Mouse (Mus musculus) urinary bladder, adult 18-20 months (tissue): ENCODE data around the gene Cnksr1.

ENCODE experiments used
- DNase-seq, 2 experiments: peaks; one replicate each; pipeline ENCODE4 v3.0.0; 2022; ENCODE audit warnings: low spot score in 2 of 2, mixed read lengths in 2 of 2

Gene Cnksr1

DNA sequence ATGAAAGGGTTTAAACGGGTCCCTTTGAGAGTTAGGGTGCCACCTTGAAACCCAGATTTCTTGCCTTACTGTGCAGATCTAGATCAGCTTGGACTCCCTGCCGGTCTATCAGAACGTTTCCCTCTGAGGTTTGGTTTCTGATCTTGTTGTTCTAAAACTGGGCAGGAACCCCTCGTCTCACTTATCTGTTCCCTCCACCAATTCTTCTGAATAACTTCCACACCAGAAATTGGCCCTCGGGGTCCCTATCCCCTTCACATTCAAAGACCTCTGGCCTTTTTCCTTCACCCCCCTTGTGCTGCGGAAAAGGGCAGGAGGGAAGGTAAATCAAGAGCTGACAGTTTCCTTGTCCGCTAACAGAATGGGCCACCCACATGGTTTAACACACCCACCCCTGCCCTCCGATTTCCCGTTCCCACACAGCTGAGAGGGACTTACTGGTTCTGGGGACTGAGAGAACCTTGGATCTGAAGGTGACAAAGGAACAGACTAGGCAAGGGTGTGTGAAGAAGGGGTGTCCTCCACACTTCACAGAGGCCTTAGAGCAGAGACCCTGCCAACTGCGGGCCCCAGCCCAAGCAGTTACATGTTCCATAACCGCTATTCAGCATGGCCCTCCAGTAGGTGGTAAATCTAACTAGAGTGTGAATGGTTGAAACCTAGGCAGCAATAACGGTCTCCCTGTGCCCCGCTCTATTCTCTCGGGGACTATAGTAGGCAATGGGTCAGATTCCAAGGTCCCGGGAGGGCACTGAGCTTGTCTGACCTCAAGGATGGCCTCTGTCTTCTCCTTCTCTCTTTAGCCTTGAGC lies 14.9 kb upstream of the Cnksr1 start:
- no peak for DNase-seq

DNA sequence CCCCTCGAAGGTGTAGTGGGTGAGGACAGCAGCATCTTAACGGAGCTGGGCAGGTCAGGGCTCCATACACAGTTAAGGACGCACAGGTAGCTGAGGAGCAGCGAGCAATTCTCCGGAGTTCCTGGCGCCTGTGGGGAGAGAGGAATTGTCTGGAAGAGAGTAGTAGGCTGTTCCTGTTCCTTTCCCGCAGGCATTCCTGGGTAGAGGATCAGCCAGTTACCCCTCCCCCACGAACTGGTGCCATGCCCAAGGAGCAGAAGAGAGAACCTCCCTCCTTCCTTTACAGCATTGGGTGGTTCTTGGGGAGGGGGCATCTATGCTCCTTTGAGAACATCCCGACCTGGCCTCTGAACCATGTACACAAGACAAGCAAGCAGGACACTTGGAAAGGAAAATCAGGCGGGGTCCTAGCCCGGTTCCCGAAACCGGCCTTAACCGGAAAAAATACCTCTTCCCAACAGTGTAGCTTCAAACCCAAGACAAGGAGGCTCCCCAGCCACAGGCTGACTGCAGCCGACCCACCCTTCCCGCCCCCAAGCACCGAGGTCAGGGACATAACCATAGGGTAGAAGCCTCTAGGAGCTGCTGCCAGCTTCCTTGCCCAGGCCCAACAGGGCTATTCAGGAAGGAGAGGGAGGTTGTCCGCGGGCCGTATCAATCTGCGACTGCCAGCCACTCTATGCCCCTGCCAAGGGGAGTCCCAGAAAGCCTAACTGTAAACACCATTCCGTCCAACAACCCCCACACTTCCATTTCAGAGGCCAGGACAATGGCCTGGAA lies 14.1 kb upstream of the Cnksr1 start:
- no peak for DNase-seq

DNA sequence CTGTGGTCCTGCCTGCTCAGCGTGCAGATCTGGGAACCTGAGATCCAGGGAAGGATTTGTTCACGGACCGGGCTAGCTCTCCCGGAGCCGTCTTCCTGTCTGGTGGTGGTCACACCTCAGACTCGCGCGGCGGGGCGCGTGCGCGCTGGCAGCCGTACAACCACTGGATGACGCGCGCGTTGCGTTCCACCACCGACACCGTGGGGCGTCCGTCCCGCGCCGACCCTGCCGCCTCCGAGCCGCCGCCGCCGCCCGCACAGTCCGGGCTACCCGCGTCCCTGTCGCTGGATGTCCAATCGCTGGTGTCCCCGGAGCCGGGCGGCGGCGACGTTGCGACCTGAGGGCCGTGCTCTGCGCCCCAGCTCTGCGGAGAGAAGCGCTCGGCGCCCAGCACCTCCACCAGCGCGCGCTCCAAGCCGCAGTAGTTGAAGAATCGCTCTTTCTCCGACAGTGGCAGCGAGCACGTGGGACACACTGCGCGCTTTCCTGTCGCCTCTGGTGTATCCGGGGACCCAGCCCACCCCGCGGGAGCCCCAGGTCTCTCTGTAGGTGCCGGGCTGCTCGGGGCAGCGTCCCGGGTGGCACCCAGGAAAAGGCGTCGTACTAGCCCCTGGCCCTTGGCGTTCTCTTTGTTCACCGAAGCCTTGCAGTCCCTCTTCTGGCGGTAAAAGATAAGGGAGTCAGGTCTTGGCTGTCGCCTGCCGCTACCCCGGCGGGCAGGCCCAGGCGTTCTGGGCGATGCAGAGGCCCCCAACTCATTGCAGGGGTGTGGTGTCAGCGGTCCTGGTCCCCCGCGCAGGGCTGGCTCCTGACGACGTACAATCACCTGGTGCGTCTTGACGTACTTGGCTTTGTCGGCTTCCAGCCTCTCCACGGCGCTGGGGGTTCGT lies 13.3 kb upstream of the Cnksr1 start:
- DNase-seq = peak in 1 of 2 experiments; percentile 27

DNA sequence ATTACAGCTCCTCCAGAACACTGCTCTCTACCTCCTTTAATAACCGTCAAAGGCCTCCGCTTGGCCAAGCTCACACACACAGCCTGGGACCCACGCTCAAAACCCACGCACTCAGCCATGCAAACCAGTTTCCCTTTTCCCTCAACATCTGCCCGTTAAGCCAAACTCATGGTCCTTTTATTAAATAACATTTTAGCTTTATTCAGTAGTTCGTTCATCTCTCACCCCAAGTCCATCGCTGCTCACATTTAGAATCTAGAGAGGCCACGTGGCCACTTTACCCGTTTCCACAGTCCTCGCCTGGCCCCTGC lies 12.7 kb upstream of the Cnksr1 start:
- DNase-seq = no peak

DNA sequence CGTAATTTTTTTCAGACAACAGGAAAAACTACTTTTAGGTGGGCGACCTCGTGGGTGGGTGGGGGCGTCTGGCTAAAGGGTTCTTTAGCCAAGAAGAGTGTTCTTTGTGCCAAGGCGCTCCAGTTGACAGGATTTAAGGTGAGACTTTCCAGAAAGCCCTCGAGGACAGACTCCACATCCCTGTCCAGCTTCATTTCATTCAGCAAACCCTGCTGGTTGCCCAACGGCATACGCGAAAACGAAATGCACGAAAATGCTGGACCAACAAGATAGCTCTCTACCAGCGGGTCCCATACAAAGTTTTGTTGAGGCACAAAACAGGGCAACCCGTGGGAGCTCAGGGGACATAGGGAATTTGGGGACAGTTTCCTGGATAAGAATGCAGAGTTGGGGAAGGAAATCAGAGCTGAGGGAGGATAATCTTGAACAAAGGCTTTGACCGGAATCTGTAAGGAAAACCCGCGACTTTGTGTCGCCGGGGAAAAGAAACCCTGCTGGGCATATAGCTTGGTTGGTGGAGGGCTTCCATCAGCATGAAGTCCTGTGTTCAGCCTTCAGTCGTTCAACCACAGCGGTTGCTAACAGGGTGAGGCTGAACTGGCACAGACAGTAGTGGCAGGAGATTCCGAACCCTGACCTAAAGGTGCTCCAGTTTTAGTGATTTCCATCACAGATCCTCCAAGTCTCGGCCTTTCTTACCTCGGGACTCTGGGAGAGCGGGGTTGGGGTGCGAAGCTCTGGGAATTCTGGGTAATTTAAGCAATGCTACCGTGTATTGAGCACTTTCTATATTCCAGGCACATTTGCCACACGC lies 12.1 kb upstream of the Cnksr1 start:
- DNase-seq = peak in 1 of 2 experiments; percentile 13

DNA sequence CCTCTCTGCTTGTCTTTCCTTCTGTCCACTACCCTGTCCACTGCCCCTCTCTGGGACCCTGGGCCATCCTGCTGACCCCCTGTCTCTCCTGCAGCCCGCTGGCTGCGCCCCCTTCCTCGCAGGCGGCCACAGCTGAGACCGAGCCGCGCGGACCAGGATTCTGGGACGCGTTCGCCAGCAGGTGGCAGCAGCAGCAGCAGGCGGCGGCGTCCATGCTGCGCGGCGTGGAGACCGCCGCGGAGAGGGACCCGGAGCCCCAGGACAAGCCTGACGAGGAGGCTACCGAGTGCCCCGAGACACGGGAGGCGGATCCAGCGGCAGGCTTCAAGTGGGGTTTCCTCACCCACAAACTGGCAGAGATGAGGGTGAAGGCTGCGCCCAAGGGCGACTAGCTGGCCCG lies 11.5 kb upstream of the Cnksr1 start:
- DNase-seq = peak in 1 of 2 experiments; percentile 71

DNA sequence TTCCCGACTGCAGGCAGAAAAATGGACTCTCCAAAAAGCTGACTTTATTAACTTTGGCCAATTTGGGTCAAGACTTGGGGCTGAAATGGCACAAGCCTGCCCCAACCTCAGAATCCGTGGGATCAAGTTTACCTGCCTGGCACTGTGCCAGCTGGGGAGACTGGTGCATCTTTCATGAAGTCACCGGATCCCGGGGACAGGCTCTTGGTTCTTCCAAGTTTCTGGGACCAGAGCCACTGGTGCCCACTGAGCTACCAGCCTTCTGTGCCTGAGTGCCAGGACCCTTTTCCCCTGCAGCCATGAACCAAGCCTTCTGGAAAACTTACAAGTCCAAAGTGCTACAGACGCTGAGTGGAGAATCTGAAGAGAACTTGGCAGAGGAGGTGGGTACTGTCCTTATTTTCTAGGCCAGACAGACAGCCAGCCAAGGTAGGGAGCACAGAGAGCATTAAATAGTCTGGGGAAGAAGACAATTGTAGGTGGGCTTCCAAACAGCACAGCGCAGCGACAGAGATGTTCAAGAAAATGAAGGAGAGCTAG lies 8.6 kb upstream of the Cnksr1 start, which contains the start of gene Gm30191:
Gm30191 (plus strand) TSS at position 217 of the 540 bp plus-strand sequence.
- DNase-seq = no peak

DNA sequence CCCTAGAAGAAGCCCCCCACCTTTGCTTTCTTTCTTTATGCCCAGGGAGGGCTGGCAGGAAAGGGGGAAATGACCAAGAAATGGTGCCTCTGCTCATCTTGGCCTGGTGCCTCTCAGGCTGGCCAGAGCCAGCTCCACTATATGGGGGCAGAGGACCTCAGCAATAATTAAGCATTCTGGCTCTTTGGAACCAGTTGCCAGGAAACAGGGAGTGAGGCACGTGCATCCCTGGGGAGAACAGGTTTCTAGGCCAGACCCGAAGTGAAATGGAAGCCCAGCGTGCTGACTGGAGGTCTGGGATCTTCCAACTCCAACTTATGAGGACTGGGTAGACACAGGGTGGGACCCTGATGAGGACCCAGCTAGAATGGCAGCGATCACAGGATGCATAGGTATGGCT lies 8.1 kb upstream of the Cnksr1 start:
- no peak for DNase-seq

DNA sequence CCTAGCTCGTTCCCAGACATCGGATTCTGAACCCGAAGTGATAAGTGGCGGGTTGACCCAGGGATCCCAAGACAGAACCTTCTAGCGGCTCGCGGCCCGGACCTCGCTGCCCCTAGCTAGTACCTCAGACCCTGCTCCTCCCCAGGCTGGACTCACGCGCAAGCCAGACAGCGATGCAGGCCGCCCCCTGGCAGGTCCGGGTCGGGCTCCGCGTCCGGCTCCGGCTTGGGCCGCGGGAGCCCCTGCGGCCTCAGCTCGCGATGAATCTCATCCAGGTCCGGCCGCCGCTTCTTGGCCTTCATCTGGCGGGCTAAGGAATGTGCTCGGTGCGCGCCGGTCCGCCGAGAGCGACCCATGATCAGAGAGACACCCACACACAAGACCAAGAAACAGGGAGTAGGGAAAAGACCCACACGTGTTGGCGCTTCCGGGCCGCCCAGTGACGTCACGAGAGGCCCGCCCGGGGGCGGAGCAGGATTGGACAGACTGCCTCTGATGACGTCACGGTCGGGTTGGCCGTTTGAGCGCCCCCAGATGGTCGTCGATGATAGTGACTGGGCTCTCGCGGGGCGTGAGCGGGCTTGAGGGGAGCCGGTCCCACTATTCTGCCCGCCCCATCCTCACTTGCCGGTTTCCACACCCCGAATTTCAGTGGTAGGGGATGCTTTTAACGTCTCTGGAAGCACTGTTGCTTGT lies 7.1 kb upstream of the Cnksr1 start, which contains the start of gene Zfp593:
Zfp593 (minus strand) TSS at position 445 of the 696 bp plus-strand sequence.
- peak; percentile 91 to 95 for DNase-seq

DNA sequence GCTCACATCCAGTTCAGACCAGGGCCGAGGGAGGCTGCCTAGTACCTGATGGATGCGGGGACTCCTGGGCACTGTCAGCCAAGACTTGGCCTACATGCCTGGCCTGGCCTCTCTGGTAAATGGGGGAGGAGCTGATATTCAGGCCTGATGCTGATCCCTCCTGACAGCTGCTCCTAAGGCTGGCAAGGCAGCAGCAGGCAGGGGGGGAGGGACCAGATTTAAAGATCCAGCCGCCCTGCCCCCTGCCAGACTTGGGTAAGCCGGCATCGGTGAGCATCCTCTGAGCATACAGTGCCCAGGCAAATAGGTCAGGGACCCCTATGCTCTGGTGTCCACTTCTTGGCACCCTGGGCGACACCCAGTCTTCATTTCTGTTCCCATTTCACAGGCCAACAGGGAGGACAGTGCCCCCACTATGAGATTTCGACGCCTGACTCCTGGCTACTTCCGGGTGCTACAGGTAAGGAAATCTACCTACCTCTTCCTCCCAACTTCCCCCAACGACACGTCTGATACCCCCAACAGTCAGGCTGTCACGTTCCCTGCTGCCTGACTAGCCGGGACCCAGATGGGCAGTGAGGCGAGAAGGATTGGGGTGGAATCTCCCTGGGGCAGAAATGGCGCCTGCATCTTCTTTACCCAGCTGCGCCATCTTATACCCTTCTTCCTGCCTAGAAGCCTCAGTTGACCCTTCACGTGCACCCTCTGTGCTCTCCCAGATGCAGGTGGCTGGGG lies 5.5 kb upstream of the Cnksr1 start, which contains the start of gene E130218I03Rik:
E130218I03Rik (plus strand) TSS at position 147 of the 735 bp plus-strand sequence.
- DNase-seq = no peak

DNA sequence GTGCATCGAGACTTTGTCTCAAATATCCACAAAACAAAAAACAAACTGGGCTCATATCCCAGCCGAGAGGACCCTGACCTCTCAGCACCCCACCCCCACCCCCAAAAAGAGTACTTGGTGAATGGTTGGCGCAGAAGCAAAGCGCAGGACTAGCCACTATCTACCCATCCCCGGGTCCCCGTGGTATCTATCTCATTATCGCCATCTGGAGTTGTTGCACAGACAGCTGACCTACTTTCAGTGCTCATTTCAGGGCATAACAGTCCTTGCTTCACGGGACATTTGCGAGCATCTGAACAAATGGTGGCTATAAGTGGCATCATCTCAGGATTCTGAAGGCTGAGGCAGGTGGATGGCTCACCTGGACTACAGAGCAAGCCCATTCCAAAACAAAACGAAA lies 487 bp upstream of the Cnksr1 start:
- no peak for DNase-seq

DNA sequence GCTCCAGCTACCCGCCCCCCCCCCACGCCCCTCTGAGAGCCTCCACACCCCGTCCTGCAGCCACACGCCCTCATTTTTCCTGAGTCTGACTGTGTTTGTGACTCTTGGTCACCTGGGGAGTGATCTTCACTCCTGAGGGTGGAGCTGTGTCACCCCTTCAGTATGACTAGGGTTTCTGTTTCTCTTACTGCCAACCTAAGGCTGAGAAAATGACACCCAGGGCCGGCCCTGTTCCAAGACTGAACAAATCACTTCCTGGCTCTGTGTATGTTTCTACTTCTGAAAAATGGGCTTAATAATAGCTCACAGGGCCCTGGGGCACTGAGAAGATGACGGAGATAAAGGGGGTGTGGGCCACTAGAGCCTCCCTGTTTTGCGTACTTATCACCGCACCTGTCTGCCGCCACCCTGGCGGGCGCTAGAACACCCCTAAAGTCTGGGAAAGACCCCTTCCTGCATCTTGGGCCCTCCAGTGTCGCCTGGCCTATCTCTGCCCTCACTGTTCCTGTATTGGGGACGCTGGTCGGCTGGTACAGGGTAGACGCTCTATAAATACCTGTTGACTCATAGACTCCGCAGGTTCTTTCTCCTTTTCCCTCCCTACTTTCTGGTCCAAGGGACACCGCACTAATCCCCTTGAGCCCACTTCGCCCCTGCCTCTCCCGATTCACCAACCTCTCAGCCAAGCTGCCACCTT lies 469 bp downstream of the Cnksr1 start:
- DNase-seq = no peak

DNA sequence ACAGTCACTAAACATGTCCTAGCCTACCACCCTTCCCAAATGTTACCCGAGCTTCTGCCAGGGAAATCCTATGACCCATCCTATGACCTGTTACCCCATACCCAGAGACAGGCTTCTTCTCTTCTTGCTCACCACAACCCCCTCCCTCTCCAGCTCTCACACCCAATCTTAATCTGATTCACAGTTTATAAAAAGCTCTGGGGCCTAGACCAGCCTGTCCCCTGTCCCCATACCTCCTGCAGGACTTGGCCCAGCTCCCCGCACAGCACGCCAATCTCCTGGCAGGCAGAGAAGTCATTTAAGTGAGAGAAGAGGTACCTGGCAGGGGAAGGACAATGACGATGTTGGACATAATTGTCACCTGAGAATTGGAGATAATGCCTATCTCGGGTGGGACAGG lies 3.3 kb downstream of the Cnksr1 start:
- DNase-seq = no peak

DNA sequence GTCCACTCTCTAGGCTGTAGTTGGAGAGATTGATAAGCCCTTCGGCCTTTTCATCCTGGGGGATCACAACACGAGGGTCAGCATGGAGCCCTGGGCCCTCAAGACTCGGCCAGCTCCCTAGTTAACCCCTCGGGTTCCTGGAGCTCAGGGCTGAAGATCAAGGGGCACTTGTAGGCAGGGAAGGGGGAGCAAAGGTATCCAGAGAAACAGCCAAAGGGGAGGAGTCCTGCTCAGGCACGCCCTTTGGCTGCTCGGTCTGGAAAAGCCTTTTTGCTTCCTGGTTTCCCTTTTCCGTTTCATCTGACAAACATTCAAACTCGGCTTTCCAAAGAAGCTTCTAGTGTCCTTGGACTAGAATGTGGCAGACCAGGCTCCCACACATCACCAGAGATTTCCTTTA lies 7.8 kb downstream of the Cnksr1 start:
- no peak for DNase-seq

DNA sequence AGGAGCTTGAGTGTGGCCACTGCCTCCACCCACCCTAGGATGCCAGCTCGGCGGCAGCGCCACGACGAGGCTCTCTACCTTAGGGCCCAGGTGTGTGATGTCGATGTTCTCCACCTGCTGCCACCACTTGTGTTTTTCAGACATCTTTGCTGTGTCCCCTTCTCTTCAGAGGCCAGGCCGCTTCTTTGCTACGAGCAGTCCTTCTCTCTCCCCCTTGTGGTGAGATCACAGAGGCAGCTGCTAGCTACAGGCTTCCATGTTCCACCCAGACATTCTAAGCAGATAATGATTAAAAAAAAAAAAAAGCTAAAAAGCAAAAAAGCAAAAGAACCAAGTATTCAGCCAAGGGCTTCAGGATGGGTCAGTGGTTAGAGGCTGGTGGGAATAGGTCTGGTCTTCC lies 11.0 kb downstream of the Cnksr1 start, which contains the start of gene Catsper4:
Catsper4 (minus strand) TSS at position 190 of the 400 bp plus-strand sequence.
- no peak for DNase-seq

DNA sequence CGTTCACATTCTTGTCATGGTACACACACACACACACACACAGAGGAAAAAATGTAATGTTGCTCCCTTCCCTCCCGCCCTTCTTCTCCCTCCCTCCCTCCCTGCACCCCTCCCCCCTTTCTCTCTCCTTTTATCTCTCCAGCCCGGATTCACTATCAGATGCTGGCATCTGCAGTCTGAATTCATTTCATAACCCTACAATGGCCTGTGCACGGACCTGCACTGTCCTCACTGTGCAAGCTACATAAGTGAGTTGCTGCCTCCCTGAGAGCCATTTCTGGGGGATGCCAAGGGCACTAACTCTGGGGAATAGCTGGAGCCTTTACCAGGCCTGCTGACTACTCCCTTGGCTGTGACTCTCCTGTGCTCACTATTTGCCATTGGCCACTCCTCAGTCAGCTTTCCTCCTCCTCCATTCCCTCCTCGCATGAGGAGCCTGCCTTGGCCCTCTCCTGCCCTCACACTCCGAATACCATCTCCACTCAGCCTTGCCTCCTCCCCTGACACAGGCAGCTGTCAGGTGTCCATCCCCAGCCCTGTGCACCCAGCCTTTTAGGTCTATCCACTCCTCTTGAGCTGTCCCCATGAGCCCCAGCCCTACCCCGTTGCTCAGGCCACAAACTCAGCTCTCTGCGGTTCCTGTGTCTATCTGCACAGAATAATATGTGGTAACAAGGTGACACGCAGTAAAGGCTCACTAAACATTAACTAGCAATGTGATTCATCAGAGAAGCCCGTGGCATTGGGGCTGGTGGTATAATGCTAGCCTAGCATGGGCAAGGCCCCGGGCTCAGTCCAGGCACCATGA lies 15.2 kb downstream of the Cnksr1 start:
- DNase-seq = no peak

DNA sequence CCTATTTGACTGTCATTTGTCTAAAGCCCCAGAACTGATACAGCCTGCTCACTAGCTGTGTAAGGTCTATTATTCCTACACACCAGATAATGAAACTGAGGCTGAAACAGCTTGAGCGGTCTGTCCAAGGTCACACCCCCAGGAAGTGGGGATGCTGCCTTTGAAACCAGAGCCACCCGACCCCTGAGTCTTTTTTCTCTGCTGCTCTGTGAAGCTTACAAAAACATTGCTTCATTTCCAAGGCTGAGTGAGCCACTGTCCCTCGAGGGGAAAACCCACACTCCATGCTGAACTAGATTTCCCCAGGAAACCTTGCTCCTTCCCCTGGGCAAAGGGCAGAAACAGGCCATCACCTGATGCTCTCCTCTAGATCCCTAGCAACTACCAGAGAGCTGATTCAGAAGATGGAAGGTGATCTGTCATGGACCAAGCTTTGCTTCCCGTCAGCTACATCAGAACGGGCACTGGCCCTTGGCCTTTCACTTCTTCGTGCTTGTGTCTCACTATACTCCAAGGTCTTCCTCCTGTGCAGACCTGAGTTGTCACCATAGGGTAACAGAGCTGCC lies 31.6 kb downstream of the Cnksr1 start:
- no peak for DNase-seq
